Mouse (Mus musculus) myocyte (in vitro differentiated cells): ENCODE data around the gene Pdia5.

Experiments
- CEBPB ChIP-seq: IDR thresholded peaks from 2 replicates; pipeline ENCODE4 v1.6.1; 2011; ENCODE audit warnings: mild to moderate bottlenecking, moderate library complexity; ENCODE audit not compliant: poor library complexity, insufficient read depth, severe bottlenecking
- MAX ChIP-seq: IDR thresholded peaks from one replicate; pipeline ENCODE4 v1.6.1; 2011; ENCODE audit warnings: low read depth, mild to moderate bottlenecking, control low read depth
- POLR2A ChIP-seq: IDR thresholded peaks from one replicate; pipeline ENCODE4 v1.6.1; 2011; ENCODE audit warnings: low read depth, mild to moderate bottlenecking, control low read depth, moderate library complexity; ENCODE audit not compliant: insufficient read length
- REST ChIP-seq: IDR thresholded peaks from one replicate; pipeline ENCODE4 v1.6.1; 2011; ENCODE audit warnings: mild to moderate bottlenecking, control low read depth, moderate library complexity; ENCODE audit not compliant: insufficient read depth, insufficient read length
- TCF12 ChIP-seq: IDR thresholded peaks from one replicate; pipeline ENCODE4 v1.6.1; 2011; ENCODE audit warnings: mild to moderate bottlenecking, control low read depth; ENCODE audit not compliant: poor library complexity, insufficient read depth, severe bottlenecking
- USF1 ChIP-seq: IDR thresholded peaks from one replicate; pipeline ENCODE4 v1.6.1; 2011; ENCODE audit warnings: low read depth, mild to moderate bottlenecking, control low read depth, moderate library complexity

GRCm38 (mm10) chr16:35414616-35415015 lies 76.1 kb downstream of the Pdia5 start:
- TF ChIP-seq POLR2A (no peak), MAX (no peak), USF1 (no peak), REST (no peak), CEBPB (no peak), TCF12 (no peak)
